Mouse (Mus musculus) Patski (cell line): ENCODE measurements around the gene Amz2. TPM values are rescaled to one million over a fixed set of nuclear protein-coding genes. Genes with fewer than 3 reads are reported as not detected.

Experiments
- ATAC-seq: fragments of 100-300 bp; one replicate; pipeline ENCODE4 v1.8.0; 2021
- CTCF ChIA-PET: fragments of 350-600 bp; sonication (Branson Sonifier 250); formaldehyde crosslinking; loops from one replicate; lab custom pipeline; 2022; ENCODE audit warnings: inconsistent platforms; lab: Charles Lee
- POLR2A ChIA-PET: fragments of 350-600 bp; sonication (Branson Sonifier 250); formaldehyde crosslinking; loops from one replicate; lab custom pipeline; 2022; ENCODE audit warnings: antibody characterized with exemption, inconsistent platforms; lab: Charles Lee
- DNase-seq: peaks from one replicate; pipeline ENCODE4 v3.0.0-alpha.2; 2011; ENCODE audit warnings: low read depth, low spot score
- H3K27me3 ChIP-seq: fragments of 371-371 bp; one replicate; pipeline ENCODE4 v1.5.1; 2021
- CTCF ChIP-seq: fragments of 100-300 bp; IDR thresholded peaks from one replicate; pipeline ENCODE4 v1.5.1; 2021
- in situ Hi-C: fragments of 300-500 bp; cut with MboI; formaldehyde crosslinking; loops from 3 replicates; pipeline ENCODE4 v1.11.1; 2018; ENCODE audit warnings: low pct_unique_long_range_greater_than_20kb, mixed read lengths
- polyA plus RNA-seq: library from polyadenylated mRNA; unstranded; gene quantifications from one replicate; pipeline ENCODE4 v1.2.3, GENCODE M21; 2021

Gene Amz2
- polyA plus RNA-seq, 1 experiment from 2014 or later, result 48.6 TPM

- no peak for TF ChIP-seq CTCF
- no peak for DNase-seq
- ChIA-PET POLR2A (interaction anchor here (0.6 kb wide), 1 partner anchor 1541 kb away, joined by 3 read pairs; no protein-coding TSS in a partner anchor), CTCF (interaction anchor here (1.3 to 1.6 kb wide), 4 partner anchors 123 to 196 kb away, joined by 3 to 7 read pairs (median 4); no protein-coding TSS in a partner anchor)
- in situ Hi-C loops, result loop anchor here (25.0 kb wide), 1 partner anchor 978 kb away; no protein-coding TSS in a partner anchor
- no peak for ATAC-seq
- H3K27me3 ChIP-seq, result no peaks in the 10 kb centered on the region
These were observed 14.1 kb downstream of the Amz2 start for GRCm38 (mm10) chr11:109439829-109440340.

GRCm38 (mm10) chr11:109440641-109441040 lies 14.9 kb downstream of the Amz2 start:
- no peak for TF ChIP-seq CTCF
- ChIA-PET POLR2A (no interaction called here), CTCF (interaction anchor here (1.3 to 1.6 kb wide), 5 partner anchors 124 to 197 kb away, joined by 3 to 7 read pairs (median 3); no protein-coding TSS in a partner anchor)
- in situ Hi-C loops, result loop anchor here (25.0 kb wide), 1 partner anchor 978 kb away; no protein-coding TSS in a partner anchor
- H3K27me3 ChIP-seq, result no peaks in the 10 kb centered on the region
- DNase-seq, result no peak
- ATAC-seq, result no peak

- peak; percentile 92 for TF ChIP-seq CTCF
- no peak for ATAC-seq
- in situ Hi-C loops, result loop anchor here (25.0 kb wide), 1 partner anchor 979 kb away; no protein-coding TSS in a partner anchor
- DNase-seq, result no peak
- no peaks in the 10 kb centered on the region for H3K27me3 ChIP-seq
- ChIA-PET CTCF (interaction anchor here (1.3 to 1.6 kb wide), 4 partner anchors 124 to 182 kb away, joined by 3 to 7 read pairs (median 3); no protein-coding TSS in a partner anchor), POLR2A (no interaction called here)
These were observed 15.4 kb downstream of the Amz2 start for GRCm38 (mm10) chr11:109441119-109441518.

- no peak for DNase-seq
These were observed 16.5 kb downstream of the Amz2 start for GRCm38 (mm10) chr11:109442166-109442730.

GRCm38 (mm10) chr11:109443468-109444263 lies 17.9 kb downstream of the Amz2 start:
- CTCF ChIA-PET, result interaction anchor here (1.0 to 1.5 kb wide), 3 partner anchors 142 to 177 kb away, joined by 3 to 6 read pairs (median 4); partner anchors contain the start of gene Rgs9
- DNase-seq (no peak), ATAC-seq (no peak)
- H3K27me3 ChIP-seq, result peaks cover 3% of the 10 kb centered on the region
- POLR2A ChIA-PET, result no interaction called here
- peak; percentile 29 for TF ChIP-seq CTCF
- in situ Hi-C loops, result loop anchor here (25.0 kb wide), 1 partner anchor 981 kb away; no protein-coding TSS in a partner anchor

More at GRCm38 (mm10) chr11:109442166-109442730, 16.5 kb downstream of the Amz2 start:
- TF ChIP-seq CTCF, result no peak
- POLR2A ChIA-PET, result no interaction called here
- in situ Hi-C loops, result loop anchor here (25.0 kb wide), 1 partner anchor 980 kb away; no protein-coding TSS in a partner anchor
- no peaks in the 10 kb centered on the region for H3K27me3 ChIP-seq
- CTCF ChIA-PET, result interaction anchor here (0.8 to 1.5 kb wide), 3 partner anchors 143 to 181 kb away, joined by 3 read pairs; partner anchors contain the start of gene Rgs9
- ATAC-seq, result no peak

GRCm38 (mm10) chr11:109444600-109444999 lies 18.9 kb downstream of the Amz2 start:
- no peak for ATAC-seq
- peaks cover 3% of the 10 kb centered on the region for H3K27me3 ChIP-seq
- DNase-seq, result no peak
- ChIA-PET CTCF (interaction anchor here (2.3 kb wide), 2 partner anchors 140 to 175 kb away, joined by 12 to 21 read pairs; no protein-coding TSS in a partner anchor), POLR2A (no interaction called here)
- in situ Hi-C loops, result loop anchor here (25.0 kb wide), 1 partner anchor 982 kb away; no protein-coding TSS in a partner anchor
- peak; percentile 32 for TF ChIP-seq CTCF

GRCm38 (mm10) chr11:109445438-109446035 lies 19.8 kb downstream of the Amz2 start:
- ATAC-seq, result no peak
- in situ Hi-C loops, result loop anchor here (5.0 to 25.0 kb wide), 4 partner anchors 142 to 983 kb away; no protein-coding TSS in a partner anchor
- CTCF ChIA-PET, result interaction anchor here (0.7 to 2.3 kb wide), 8 partner anchors 9 to 201 kb away, joined by 3 to 21 read pairs (median 3); no protein-coding TSS in a partner anchor
- H3K27me3 ChIP-seq, result peaks cover 6% of the 10 kb centered on the region
- no peak for DNase-seq
- POLR2A ChIA-PET, result no interaction called here
- peak; percentile 74 for TF ChIP-seq CTCF

- in situ Hi-C loops, result no loop called here
- no peak for DNase-seq
- peaks cover 11% of the 10 kb centered on the region for H3K27me3 ChIP-seq
- no peak for TF ChIP-seq CTCF
- ChIA-PET POLR2A (interaction anchor here (0.5 kb wide), 1 partner anchor 122 kb away, joined by 3 read pairs; no protein-coding TSS in a partner anchor), CTCF (interaction anchor here (1.2 kb wide), 1 partner anchor 107 kb away, joined by 3 read pairs; no protein-coding TSS in a partner anchor)
- ATAC-seq, result no peak
These were observed 25.4 kb downstream of the Amz2 start for GRCm38 (mm10) chr11:109451169-109451568.

- ChIA-PET CTCF (no interaction called here), POLR2A (interaction anchor here (0.6 kb wide), 1 partner anchor 17 kb away, joined by 3 read pairs; no protein-coding TSS in a partner anchor)
- TF ChIP-seq CTCF, result no peak
These were observed 30.5 kb downstream of the Amz2 start for GRCm38 (mm10) chr11:109456261-109456660.

More at GRCm38 (mm10) chr11:109456261-109456660, 30.5 kb downstream of the Amz2 start:
- H3K27me3 ChIP-seq, result peaks cover 5% of the 10 kb centered on the region
- ATAC-seq (no peak), DNase-seq (no peak)
- in situ Hi-C loops, result no loop called here
